Mouse (Mus musculus): ENCODE data around the gene Olfr392.

DNA sequence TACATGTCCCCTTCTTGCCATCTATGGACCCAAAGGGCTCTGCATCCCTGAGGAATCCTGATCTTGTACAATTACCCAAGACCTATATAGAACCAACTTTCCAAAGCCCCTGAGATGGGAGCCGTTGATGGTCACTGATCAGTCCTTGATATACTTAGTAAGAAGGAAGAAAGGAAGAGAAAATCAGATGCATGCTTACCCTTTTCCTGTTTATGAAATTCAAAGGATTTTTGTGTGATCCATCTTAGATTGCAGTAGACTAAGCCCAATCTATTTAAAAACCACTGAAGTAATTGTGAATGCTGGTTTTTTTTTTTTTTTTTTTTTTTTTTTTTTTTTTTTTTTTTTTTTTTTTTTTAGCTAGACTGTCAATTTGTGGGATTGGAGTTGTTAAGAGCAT lies 36.2 kb downstream of the Olfr392 start, which contains the start of gene Olfr389:
- no peak for TF ChIP-seq EP300 (IDR thresholded peaks at IDR 0.05; ENCODE audit: low read depth)
- TF ChIP-seq CTCF (IDR thresholded peaks at IDR 0.05; ENCODE audit: low read depth), result no peak
